Mouse (Mus musculus) forebrain, embryonic 11.5 days (tissue): ENCODE measurements around the gene Tyw5. TPM values are rescaled to one million over a fixed set of nuclear protein-coding genes. Genes with fewer than 3 reads are reported as not detected.

Experiments used
- polyA plus RNA-seq: library from polyadenylated mRNA; unstranded; fragments of >200 nt; fragmentation: Nextera tagmentation; extraction: Ambion mirVana; gene quantifications from 2 replicates; pipeline ENCODE4 v1.2.1, GENCODE M21; 2014

The Tyw5 gene
- polyA plus RNA-seq, 1 experiment from 2014 or later, result 26.9 TPM

Other genes starting within 250 kb of the Tyw5 start
- gene 1700066M21Rik, start 29.5 kb downstream of the Tyw5 start, polyA plus RNA-seq, result 12.9 and 14.2 TPM in 2 replicates
- gene Maip1, start 773 bp downstream of the Tyw5 start, polyA plus RNA-seq, result 17.0 and 18.4 TPM in 2 replicates